Mouse (Mus musculus) ovary, postnatal 36 days (tissue): Measurements from ENCODE around the gene Adam8.

Experiments
- DNase-seq: peaks from one replicate; pipeline ENCODE4 v3.0.0; 2022; ENCODE audit warnings: low spot score, mixed read lengths

The Adam8 gene

DNA sequence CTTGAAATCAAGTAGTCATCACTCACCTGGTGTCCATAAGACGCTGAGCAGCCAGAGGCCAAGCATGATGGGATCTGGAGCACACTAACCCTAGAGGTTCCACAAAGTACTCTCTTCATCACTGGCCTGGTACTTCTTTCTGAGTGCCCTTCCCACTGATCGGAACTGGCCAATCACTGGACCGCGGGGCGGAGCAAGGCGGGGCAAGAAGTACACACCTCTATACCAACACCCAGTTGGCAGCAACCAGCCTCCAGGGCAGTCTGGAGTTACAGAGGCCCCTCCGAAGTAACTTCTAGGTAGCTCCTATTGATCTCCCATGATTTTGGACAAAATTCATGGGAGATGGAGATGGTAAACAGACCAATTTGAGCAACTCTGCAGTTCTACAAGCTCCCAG is at the start of gene Adam8:
Gene Adam8 (minus strand): TSS at position 157 of the 400 bp plus-strand sequence.
- peak; percentile 54 for DNase-seq

DNA sequence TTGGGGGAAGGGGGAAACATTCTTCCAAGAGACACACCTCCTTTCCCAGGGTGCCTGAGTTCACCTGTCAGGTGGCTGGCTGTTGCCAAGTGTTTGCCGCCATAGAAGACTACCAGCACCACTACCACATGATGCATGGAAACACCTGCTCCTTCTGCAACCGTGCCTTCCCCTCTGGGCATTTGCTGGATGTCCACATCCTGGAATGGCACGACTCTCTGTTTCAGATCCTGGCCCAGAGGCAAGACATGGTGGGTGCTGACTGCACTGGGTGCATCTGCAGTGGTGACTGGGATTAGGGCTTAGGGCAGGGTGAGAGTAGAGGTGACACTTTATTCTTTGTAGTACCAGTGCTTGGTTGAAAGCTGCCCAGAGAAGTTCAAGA is 44.8 kb upstream of the Adam8 start:
- no peak for DNase-seq

DNA sequence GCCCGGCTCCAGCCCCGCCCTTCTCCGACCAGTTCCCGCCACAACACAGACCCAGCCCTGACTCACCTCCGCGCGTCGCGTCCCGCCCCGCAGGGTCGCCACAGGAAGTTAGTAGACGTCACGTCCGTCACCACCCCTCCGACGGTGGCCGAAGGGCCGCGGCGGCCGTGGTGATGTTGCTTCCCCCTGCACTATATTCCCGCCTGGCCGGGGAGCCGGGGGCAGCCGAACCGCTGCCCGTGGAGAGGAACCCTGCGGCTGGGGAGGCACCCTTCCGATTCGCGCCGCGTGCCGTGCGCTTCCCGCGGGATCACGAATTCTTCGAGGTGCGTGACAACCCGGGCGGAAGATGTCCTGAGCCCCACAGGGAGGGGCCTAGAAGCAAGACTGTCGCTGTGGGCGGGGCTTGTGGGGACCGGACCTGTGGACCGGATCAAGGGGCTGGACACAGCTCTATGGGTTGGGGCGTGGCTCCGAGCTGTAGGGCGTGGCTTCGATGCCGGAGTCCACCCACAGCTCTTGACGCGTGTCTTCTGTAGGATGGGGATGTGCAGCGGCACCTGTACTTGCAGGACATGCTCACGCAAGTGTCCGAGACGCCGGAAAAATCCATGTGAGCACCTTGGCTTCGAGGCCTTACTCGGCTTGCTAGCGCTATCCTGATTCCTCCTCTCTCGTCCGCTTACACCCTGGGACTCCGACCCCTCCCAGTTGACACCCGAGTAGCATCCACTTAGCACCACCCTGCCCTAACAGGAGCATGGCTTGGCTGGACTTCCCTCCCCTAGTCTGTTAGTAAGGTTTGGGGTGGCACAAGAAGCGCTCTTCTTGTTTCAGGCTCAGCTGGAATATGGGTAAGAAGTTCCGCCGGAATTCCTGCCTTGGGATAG is 44.2 kb upstream of the Adam8 start, which contains the start of the genes Zfp511 and Tubgcp2:
Gene Zfp511 (plus strand): TSS at position 111 of the 890 bp plus-strand sequence.
Gene Tubgcp2 (minus strand): TSS at position 389 of the 890 bp plus-strand sequence.
- peak; percentile 94 for DNase-seq

DNA sequence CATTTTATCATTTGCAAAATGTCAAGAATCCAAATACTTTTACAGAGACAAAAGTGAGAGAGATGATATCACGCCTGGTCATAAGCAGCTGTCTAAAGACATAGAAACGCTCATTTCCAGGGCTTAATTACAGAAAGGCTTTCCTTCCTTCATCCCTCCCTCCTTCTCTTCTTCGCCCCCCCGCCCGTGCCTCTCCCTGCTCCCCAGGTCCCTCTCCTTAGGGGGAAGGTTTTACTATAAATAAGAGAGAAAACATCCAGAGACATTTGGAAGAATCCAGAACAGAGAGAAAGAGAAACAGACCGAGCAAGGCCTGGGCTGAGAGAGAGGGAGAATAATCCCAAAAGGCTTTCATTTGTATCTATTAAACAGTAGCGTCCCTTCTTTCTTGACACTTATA is 43.1 kb upstream of the Adam8 start:
- DNase-seq = no peak

DNA sequence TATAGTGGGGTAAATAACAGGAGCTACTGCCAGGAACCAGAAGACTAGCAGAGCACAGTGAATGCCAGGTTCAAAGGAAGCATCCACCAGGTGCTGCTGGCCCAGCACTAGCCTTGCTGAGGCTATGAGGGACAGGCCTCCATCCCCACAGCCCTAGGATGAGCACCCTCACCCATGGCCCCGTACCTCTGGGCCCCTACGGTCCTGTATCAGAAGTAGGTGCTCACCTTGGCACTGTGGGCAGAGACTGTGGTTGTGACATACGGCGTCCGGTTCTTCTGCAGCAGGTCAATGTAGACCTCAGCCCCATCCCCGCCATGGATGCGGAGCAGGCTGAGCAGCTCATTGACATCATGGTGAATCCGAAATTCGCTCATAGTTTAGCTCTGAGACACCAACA is 41.0 kb upstream of the Adam8 start:
- DNase-seq = no peak

DNA sequence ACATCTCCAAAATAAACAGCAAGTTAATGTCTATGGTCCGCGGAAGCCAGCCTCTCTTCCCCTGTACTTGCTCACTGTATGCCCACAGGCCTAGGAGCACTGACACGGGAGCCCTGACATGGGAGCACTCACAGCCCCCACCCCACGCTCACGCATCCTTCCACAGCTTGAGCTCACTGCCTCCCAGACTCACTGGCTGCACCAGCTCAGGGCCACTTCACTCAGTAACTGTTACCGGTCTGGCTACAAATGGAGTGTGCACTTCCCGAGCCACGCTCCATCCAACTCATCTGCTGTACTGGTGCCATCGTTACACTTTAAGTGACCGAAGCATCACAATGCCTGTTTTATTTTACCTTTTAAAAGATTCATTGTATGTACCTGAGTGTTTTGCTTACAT is 40.0 kb upstream of the Adam8 start:
- no peak for DNase-seq

DNA sequence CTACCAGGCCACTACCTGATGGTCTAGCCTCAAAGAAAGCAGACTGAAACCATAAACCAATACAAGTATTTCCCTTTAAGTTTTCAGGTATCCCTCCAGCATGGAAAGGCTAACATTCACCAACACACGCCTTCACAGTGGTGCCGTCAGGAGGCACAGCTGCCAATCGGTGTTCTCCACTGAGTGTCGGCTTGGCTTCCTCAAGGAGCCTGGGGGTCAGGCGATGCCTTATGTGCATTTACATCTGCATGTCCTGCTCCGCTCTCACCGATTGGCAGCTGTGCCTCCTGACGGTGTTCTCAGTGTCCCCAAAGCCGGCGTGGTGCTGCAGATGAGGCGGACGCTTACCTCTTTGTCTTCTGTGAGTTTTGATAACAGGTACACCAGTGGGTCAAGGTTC is 39.4 kb upstream of the Adam8 start:
- DNase-seq = no peak

DNA sequence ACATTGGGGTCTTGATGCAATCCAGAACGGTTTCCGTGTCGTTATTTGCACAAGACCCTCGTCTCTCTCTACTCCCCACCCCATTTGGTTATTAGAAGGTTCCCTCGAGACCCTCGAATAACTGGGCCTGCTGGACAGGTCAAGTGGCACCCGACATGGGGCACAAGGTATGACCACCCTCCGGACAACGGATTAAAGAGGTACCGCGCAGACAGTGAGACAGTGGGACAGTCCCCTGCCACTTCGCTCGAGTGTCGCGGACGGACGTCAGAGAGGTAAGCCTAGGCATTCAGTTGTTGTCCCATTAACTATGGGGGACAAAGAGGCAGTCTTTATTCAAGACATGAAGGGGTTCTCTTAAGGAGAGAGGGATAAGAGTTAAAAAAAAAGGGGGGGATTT is 19.0 kb upstream of the Adam8 start:
- DNase-seq = no peak

DNA sequence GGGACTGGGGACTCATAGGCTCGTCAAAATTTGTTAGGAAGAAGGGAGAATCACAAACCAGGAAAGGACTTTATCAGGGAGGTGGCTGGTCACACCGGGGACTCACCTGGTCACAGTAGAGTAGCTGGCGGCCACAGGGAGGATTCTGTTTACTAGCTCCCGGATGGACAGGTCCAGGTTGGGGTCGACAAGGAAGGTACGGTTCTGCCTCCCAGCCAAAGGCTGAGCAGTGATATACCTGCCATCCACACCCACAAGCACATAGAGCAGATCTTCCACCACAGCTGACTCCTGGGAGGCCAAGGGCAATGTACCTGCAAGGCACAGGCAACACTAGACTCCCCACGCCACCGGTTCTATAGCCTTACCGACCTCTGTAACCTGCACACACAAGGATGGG is 15.4 kb upstream of the Adam8 start:
- no peak for DNase-seq

DNA sequence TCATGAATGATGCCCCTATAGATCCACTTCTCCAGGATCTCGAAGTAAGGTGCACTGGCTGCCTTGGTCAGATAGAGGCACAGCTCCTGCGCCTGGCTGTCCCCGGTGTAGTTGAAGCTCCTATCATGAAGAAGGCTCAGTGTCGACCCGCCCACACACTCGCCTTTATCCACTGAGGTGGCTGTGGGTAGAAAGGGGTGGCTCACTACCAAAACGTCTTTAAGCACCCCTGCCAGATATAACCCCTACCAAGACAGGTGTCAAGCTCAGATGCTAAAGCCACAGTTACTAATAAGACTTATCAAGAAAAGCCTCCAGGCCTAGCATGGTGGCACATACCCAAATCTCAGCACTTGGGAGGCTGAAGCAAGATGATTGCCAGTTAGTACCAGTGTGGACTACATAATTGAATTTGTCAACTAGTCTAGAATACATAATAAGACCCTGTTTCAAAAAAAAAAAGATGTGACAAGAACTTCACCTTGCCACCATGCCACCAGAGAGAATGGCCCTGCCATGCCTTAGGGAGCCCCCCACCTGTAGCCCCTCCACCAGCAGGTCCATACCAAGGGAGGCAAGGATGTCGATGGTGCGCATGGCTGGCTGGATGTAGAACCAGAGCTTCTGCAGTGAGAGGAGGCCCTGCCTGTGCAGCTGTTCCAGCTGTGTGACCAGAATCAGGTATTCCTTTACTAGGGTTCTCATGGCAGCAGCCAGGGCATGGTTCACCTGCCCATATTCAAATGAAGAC is 14.7 kb upstream of the Adam8 start:
- DNase-seq = no peak

DNA sequence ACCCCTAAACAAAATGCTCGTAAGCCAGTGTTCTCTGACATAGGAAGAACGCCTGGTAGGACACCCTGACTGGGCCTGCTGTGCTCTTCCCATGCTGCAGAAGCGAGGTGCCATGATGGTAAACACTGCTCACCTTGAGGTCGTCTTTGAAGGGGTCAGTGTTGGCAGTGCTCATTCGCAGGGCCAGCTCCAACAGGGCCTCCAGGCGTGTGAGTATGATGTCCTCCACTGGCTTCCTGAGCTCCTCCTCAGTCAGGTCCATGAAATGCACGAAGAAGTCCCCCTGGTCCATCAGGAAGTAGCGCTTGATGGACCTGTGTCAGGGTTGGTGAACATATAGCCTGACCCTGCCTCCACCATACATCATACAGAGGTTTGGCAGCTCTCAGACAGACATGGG is 12.3 kb upstream of the Adam8 start:
- DNase-seq = no peak

DNA sequence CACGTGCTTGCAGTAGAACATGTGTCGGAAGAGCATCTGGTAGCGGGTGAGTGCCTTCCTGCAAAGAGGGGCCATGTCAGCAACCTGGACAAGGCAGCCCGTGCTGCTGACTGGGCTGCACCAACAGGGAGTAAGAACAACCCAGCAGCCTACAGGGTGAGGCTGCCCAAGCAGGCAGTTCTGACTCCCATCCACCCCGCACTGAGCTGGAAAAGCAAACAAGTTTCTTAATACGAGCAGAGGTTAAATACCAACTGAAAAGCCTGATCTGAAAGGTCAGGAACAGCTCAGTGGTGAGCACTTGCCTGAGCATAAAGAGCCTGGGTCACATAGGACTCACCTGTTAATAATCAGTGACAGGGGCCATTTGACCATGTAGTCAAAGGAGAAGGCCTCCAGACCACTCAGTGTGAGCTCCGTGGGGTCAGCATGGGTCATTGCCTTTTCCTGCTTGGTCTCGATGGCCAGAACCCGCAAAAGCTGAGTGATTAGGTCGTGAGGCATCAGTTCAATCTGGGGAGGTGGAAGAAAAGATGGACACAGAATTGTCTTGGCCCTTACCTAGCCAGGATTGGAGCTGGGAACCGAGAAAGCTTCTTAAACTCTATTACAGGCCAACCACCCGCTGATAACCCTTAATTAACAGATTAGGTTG is 8.9 kb upstream of the Adam8 start:
- DNase-seq = no peak

DNA sequence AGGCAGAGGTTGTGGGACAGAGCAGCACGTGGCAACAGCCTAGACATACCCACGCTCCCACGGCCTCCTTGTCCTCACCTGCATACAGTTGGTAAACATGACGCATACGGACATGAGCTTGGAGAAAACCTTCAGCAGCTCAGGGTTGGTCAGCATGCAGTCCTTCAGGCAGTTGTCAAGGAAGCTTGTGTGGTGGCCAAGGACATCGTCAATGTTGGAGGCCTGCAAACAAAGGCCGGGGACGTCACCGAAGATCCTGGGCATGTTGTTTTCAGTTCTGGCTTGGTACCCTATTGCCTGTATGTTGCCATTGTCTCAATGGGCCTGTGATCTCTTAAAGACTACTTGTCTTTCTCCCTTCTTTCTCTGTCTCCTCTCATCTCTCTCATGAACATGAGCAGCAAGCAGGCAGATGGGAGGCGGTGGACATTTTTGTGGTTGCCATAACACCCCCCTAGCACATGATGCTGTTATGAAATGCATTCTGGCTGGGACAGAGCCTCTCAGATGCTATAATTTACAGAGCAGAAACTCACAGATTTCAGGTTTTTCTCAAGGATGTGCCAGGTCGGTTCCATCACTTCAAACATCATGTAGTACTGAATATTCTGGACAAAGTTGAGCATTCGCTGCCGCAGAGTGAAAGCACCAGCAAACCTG is 6.5 kb upstream of the Adam8 start:
- DNase-seq = no peak

DNA sequence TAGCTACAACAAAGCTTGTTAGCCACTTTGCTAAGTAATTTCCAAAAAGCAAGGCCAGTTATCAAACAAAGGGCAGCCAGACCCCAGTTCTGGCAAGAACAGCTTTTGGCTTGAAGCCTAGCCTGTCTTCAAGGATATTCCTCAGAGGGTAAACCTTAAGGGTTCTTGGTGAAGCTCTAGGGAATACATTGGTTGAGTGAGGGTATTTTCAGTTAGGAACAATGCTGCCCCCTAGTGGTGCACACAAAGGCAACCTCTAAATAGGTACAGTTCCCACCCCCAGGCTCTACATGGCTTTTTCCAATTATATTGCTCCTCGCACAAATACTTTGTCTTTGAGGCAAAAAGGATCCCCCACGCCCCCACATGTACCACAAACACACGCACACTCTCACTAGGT is 2.3 kb upstream of the Adam8 start:
- DNase-seq = peak; percentile 65

DNA sequence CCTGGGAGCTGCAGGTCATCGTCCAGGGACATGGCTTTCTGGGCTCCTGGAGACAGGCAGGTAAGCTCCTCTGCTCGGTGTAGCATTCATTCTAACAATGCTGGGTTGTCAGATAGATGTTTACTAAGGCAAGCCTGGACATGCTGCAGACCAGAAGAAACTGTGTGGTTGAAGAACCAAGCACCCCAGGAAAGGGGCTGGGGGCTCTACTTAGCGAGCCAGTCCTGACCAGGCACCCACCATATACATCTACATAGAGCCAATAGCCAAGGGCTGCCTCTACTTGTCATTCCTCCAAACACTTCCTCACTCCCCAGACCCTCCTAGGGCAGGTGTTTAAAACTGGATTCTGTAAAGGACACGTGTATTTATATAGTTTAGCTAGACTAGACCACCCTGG is 1.8 kb upstream of the Adam8 start:
- DNase-seq = no peak

DNA sequence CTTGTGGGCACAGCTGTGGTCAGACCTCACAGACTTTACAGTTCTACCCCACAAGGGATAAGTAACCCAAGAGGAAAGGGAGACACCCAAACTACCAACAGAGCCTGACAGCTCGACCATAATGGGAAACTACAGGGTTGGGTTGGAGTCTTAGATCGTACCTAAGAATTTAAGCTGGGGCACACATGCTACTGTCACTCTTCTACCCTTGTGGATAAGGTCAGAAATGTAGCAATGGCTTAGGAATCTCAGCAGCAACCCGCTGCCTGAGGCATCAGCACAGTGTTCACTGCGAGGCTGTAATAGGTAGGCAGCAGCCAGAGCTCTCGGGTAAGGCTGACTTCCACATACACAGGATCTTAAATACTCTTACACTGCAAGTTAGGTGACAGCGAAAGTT is 1.2 kb upstream of the Adam8 start:
- no peak for DNase-seq

DNA sequence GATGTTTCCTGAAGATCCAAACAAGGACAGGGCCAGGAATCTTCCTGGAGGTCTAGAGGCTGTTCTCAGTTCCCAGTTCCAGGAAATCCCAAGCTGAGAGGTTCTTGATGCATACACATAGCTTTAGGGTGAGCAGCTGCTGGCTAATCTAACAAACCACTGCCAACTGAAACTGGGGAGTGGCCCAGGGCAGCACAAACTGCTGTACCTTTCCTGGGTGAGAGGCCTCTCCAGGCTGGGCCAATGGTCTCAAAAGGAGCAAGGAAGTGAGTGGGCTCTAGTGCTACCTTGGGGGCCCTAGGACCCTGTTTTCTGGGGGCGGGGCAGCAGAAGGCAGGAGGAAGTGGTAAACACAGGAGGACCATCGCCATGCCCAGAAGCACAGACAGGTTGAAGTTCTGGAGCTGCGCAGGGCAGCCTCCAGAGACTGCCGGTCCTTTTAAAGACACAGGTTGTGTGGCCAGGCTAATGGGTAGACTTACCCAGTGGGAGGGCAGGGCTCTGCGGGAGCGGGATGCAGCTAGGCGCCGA is 1.4 kb downstream of the Adam8 start:
- no peak for DNase-seq

DNA sequence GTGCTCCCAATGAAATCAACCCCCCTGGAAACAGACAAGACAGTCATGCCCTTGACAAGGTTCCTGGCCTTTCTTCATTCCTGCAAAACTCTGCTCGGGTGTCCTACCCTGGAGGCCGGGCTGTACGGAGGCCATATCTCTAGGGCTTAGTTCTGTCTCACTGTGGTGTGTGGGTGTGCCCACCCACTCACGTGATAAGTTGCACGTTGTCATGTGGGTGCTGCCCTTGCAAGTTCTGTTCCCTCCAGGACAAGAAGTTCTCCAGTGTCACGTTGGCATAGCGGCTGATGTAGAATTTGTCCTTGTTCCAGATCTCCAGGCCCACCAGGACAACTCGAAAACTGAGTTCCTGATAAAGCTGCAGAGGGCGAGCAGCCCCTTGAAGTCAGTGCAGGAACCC is 4.1 kb downstream of the Adam8 start:
- DNase-seq = no peak

DNA sequence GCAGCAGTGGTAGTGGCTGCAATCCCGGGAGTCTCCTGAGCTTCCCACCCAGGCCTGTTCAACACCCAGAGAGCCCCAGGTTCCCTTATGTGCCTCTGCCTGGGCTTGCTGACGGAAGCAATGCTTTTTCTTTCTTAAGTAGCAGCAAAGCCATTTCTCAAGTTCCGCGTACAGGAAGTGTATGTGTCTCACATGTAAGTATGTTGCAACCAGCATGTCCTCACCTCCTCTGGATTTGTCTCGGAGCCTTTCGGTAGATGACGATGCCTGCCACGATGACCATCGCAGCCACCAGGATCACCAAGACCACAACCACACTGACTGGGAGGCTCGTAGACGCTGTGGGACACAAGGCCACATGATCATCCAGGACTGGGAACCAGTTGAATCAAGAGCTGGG is 7.9 kb downstream of the Adam8 start:
- DNase-seq = no peak

DNA sequence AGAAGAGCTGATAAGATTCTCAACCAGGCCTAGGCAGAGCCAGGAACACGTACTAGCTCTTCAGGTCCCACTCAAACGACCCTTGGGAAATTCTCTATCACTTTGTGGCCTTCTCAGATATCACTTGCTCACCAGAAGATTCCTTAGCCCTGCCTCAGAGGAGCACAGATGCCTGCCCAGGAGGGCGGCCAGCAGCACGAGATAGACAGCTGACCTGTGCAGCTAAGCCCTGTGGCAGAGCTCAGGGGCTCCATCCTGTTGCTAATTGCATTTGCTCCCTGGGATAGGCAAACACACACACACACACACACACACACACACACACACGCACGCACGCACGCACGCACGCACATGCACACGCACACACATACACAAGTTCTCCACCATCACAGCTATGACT is 10.3 kb downstream of the Adam8 start:
- DNase-seq = no peak

DNA sequence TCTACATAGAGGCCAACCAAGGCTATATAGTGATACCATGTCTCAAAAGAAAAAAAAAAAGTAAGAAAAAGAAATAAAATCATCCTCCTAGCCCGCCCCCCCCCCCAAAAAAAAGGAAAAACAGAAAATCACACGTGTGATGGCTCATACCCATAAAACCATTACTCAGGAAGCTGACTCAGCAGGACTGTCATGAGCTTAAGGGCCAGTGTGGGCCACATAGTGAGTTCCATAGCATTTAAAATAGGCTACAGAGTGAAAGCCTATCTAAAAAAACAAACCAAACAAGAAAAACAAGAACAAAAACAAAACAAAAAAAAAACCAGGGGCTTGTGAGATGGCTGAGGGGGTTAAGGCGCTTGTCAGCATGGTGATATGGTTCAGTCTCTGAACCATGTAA is 11.6 kb downstream of the Adam8 start:
- DNase-seq = no peak
